Mouse (Mus musculus): ENCODE data around the gene Gstm3. TPM values are rescaled to one million over a fixed set of nuclear protein-coding genes. Genes with fewer than 3 reads are reported as not detected.

Gene Gstm3
- total and polyA plus RNA-seq, 3 experiments = 0.08 TPM; not detected in 2

- Histone ChIP-seq H3K4me1 (ENCODE audit: control insufficient read depth, insufficient read depth, low read length) (peaks cover 7% of the 10 kb centered on the region), H3K79me2 (replicated peaks; ENCODE audit: control insufficient read depth, insufficient read depth, low read length) (no peaks in the 10 kb centered on the region), H3K9ac (ENCODE audit: low read depth, low read length) (no peak overlapping the region), H3K27me3 (ENCODE audit: control insufficient read depth, insufficient read depth, low read length) (no peaks in the 10 kb centered on the region), H3K36me3 (ENCODE audit: control insufficient read depth, insufficient read depth, low read length) (no peaks in the 10 kb centered on the region), H3K4me3 (no peak overlapping the region), H3K27ac (no peak overlapping the region)
- DNase-seq = no peak
- WGBS = 74% methylated on average over 3 of the region's 3 CpGs
- intact Hi-C loops (cut with DNase I) = no loop called here
- TF ChIP-seq POLR2A (IDR thresholded peaks at IDR 0.05; ENCODE audit: insufficient read depth, low read depth, low read length) (no peak), EP300 (IDR thresholded peaks at IDR 0.05; ENCODE audit: insufficient read depth, low read depth, low read length) (no peak), CTCF (IDR thresholded peaks at IDR 0.05) (no peak)
Measured at GRCm38 (mm10) chr3:107927841-107928240, 41.2 kb downstream of the Gstm3 start.

- Histone ChIP-seq H3K36me3 (ENCODE audit: control insufficient read depth, insufficient read depth, low read length) (no peaks in the 10 kb centered on the region), H3K4me3 (no peak overlapping the region), H3K4me1 (ENCODE audit: control insufficient read depth, insufficient read depth, low read length) (no peaks in the 10 kb centered on the region), H3K9ac (ENCODE audit: low read depth, low read length) (no peak overlapping the region), H3K79me2 (replicated peaks; ENCODE audit: control insufficient read depth, insufficient read depth, low read length) (no peaks in the 10 kb centered on the region), H3K27me3 (ENCODE audit: control insufficient read depth, insufficient read depth, low read length) (no peaks in the 10 kb centered on the region), H3K27ac (no peak overlapping the region)
- no peak for DNase-seq
- intact Hi-C loops (cut with DNase I) = no loop called here
- TF ChIP-seq CTCF (IDR thresholded peaks at IDR 0.05) (no peak), EP300 (IDR thresholded peaks at IDR 0.05; ENCODE audit: insufficient read depth, low read depth, low read length) (no peak), POLR2A (IDR thresholded peaks at IDR 0.05; ENCODE audit: insufficient read depth, low read depth, low read length) (no peak)
- 88% methylated on average over 3 of the region's 3 CpGs for WGBS
Measured at GRCm38 (mm10) chr3:107925335-107925734, 43.7 kb downstream of the Gstm3 start.

- 93% methylated on average over 5 of the region's 5 CpGs for WGBS
- no peak for DNase-seq
- intact Hi-C loops (cut with DNase I) = no loop called here
- H3K79me2 ChIP-seq (replicated peaks; ENCODE audit: control insufficient read depth, insufficient read depth, low read length) = no peaks in the 10 kb centered on the region
- H3K9ac ChIP-seq (ENCODE audit: low read depth, low read length) = no peak overlapping the region
- no peaks in the 10 kb centered on the region for H3K4me1 ChIP-seq (ENCODE audit: control insufficient read depth, insufficient read depth, low read length)
- no peaks in the 10 kb centered on the region for H3K36me3 ChIP-seq (ENCODE audit: control insufficient read depth, insufficient read depth, low read length)
- TF ChIP-seq POLR2A (IDR thresholded peaks at IDR 0.05; ENCODE audit: insufficient read depth, low read depth, low read length) (no peak), EP300 (IDR thresholded peaks at IDR 0.05; ENCODE audit: insufficient read depth, low read depth, low read length) (no peak), CTCF (IDR thresholded peaks at IDR 0.05) (no peak)
- no peak overlapping the region for H3K27ac ChIP-seq
- H3K27me3 ChIP-seq (ENCODE audit: control insufficient read depth, insufficient read depth, low read length) = no peaks in the 10 kb centered on the region
- H3K4me3 ChIP-seq = no peak overlapping the region
Measured at GRCm38 (mm10) chr3:107920348-107920747, 48.7 kb downstream of the Gstm3 start.

GRCm38 (mm10) chr3:107917783-107918408 lies 51.2 kb downstream of the Gstm3 start:
- Histone ChIP-seq H3K36me3 (ENCODE audit: control insufficient read depth, insufficient read depth, low read length) (no peaks in the 10 kb centered on the region), H3K4me1 (ENCODE audit: control insufficient read depth, insufficient read depth, low read length) (no peaks in the 10 kb centered on the region), H3K9ac (ENCODE audit: low read depth, low read length) (no peak overlapping the region), H3K27ac (no peak overlapping the region), H3K79me2 (replicated peaks; ENCODE audit: control insufficient read depth, insufficient read depth, low read length) (no peaks in the 10 kb centered on the region), H3K4me3 (no peak overlapping the region), H3K27me3 (ENCODE audit: control insufficient read depth, insufficient read depth, low read length) (no peaks in the 10 kb centered on the region)
- intact Hi-C loops (cut with DNase I) = loop anchor here (1.0 kb wide), 2 partner anchors 51 to 143 kb away; no protein-coding TSS in a partner anchor
- TF ChIP-seq CTCF (IDR thresholded peaks at IDR 0.05) = peak; percentile 88
- no peak for TF ChIP-seq EP300 (IDR thresholded peaks at IDR 0.05; ENCODE audit: insufficient read depth, low read depth, low read length)
- DNase-seq = peak in 1 of 2 experiments; percentile 42
- WGBS = 59% methylated on average over 7 of the region's 7 CpGs

- no peaks in the 10 kb centered on the region for H3K79me2 ChIP-seq (replicated peaks; ENCODE audit: control insufficient read depth, insufficient read depth, low read length)
Measured at GRCm38 (mm10) chr3:107917097-107917496, 52.0 kb downstream of the Gstm3 start.

GRCm38 (mm10) chr3:107916674-107917073 lies 52.4 kb downstream of the Gstm3 start:
- Histone ChIP-seq H3K27me3 (ENCODE audit: control insufficient read depth, insufficient read depth, low read length) (no peaks in the 10 kb centered on the region), H3K4me3 (no peak overlapping the region), H3K9ac (ENCODE audit: low read depth, low read length) (no peak overlapping the region), H3K27ac (no peak overlapping the region), H3K79me2 (replicated peaks; ENCODE audit: control insufficient read depth, insufficient read depth, low read length) (no peaks in the 10 kb centered on the region), H3K36me3 (ENCODE audit: control insufficient read depth, insufficient read depth, low read length) (no peaks in the 10 kb centered on the region), H3K4me1 (ENCODE audit: control insufficient read depth, insufficient read depth, low read length) (no peaks in the 10 kb centered on the region)
- DNase-seq = no peak
- 77% methylated on average over 15 of the region's 15 CpGs for WGBS
- intact Hi-C loops (cut with DNase I) = loop anchor here (1.0 kb wide), 1 partner anchor 49 kb away; no protein-coding TSS in a partner anchor
- no peak for TF ChIP-seq EP300 (IDR thresholded peaks at IDR 0.05; ENCODE audit: insufficient read depth, low read depth, low read length)
- no peak for TF ChIP-seq CTCF (IDR thresholded peaks at IDR 0.05)
- no peak for TF ChIP-seq POLR2A (IDR thresholded peaks at IDR 0.05; ENCODE audit: insufficient read depth, low read depth, low read length)

More at GRCm38 (mm10) chr3:107917097-107917496, 52.0 kb downstream of the Gstm3 start:
- WGBS = 79% methylated on average over 3 of the region's 3 CpGs
- no peak overlapping the region for H3K9ac ChIP-seq (ENCODE audit: low read depth, low read length)
- no peak for DNase-seq
- no peak overlapping the region for H3K27ac ChIP-seq
- TF ChIP-seq CTCF (IDR thresholded peaks at IDR 0.05) (peak; percentile 53), EP300 (IDR thresholded peaks at IDR 0.05; ENCODE audit: insufficient read depth, low read depth, low read length) (no peak), POLR2A (IDR thresholded peaks at IDR 0.05; ENCODE audit: insufficient read depth, low read depth, low read length) (no peak)
- no peaks in the 10 kb centered on the region for H3K4me1 ChIP-seq (ENCODE audit: control insufficient read depth, insufficient read depth, low read length)
- no peaks in the 10 kb centered on the region for H3K27me3 ChIP-seq (ENCODE audit: control insufficient read depth, insufficient read depth, low read length)
- no peaks in the 10 kb centered on the region for H3K36me3 ChIP-seq (ENCODE audit: control insufficient read depth, insufficient read depth, low read length)
- intact Hi-C loops (cut with DNase I) = loop anchor here (1.0 kb wide), 1 partner anchor 50 kb away; no protein-coding TSS in a partner anchor
- H3K4me3 ChIP-seq = no peak overlapping the region

Other genes with a start within 250 kb of the Gstm3 start
- 10 to 100 TPM; 30.0 to 41.7 TPM for gene Csf1, start 208.8 kb downstream of the Gstm3 start, total RNA-seq (2021)
- gene Csf1, start 208.8 kb downstream of the Gstm3 start, polyA plus RNA-seq (2012; rRNA removed) = 32.9 and 44.0 TPM in 2 replicates
- not detected for gene Eps8l3, start 92.1 kb downstream of the Gstm3 start, total RNA-seq (2021)
- gene Eps8l3, start 92.1 kb downstream of the Gstm3 start, polyA plus RNA-seq (2012; rRNA removed) = not detected in 2 replicates
- gene Gstm5, start 73.5 kb downstream of the Gstm3 start, total RNA-seq (2021) = 10 to 100 TPM; 45.7 to 53.4 TPM
- 59.5 and 104 TPM in 2 replicates for gene Gstm5, start 73.5 kb downstream of the Gstm3 start, polyA plus RNA-seq (2012; rRNA removed)
- gene Gstm7, start 37.5 kb downstream of the Gstm3 start, total RNA-seq (2021) = 10 to 100 TPM; 80.5 to 95.0 TPM
- 70.4 and 119 TPM in 2 replicates for gene Gstm7, start 37.5 kb downstream of the Gstm3 start, polyA plus RNA-seq (2012; rRNA removed)
- 1 to 10 TPM; 3.0 to 3.7 TPM for gene Gstm6, start 25.5 kb downstream of the Gstm3 start, total RNA-seq (2021)
- 3.7 and 4.6 TPM in 2 replicates for gene Gstm6, start 25.5 kb downstream of the Gstm3 start, polyA plus RNA-seq (2012; rRNA removed)
- gene Gstm2, start 17.2 kb upstream of the Gstm3 start, total RNA-seq (2021) = 100 to 1,000 TPM; 214 to 222 TPM
- 169 and 280 TPM in 2 replicates for gene Gstm2, start 17.2 kb upstream of the Gstm3 start, polyA plus RNA-seq (2012; rRNA removed)
- 100 to 1,000 TPM; 334 to 410 TPM for gene Gstm1, start 48.7 kb upstream of the Gstm3 start, total RNA-seq (2021)
- gene Gstm1, start 48.7 kb upstream of the Gstm3 start, polyA plus RNA-seq (2012; rRNA removed) = 602 and 658 TPM in 2 replicates
- 10 to 100 TPM; 11.7 to 11.9 TPM for gene Gstm4, start 75.6 kb upstream of the Gstm3 start, total RNA-seq (2021)
- 17.1 and 24.6 TPM in 2 replicates for gene Gstm4, start 75.6 kb upstream of the Gstm3 start, polyA plus RNA-seq (2012; rRNA removed)
- gene Ampd2, start 117.4 kb upstream of the Gstm3 start, total RNA-seq (2021) = 1 to 10 TPM; 4.1 to 4.6 TPM
- gene Ampd2, start 117.4 kb upstream of the Gstm3 start, polyA plus RNA-seq (2012; rRNA removed) = 25.9 and 26.3 TPM in 2 replicates
- gene Gnat2, start 123.5 kb upstream of the Gstm3 start, total RNA-seq (2021) = under 1 TPM in 1 of 2 experiments, not detected in 1; 0.11 TPM
- not detected in 2 replicates for gene Gnat2, start 123.5 kb upstream of the Gstm3 start, polyA plus RNA-seq (2012; rRNA removed)
- gene Gnai3, start 176.9 kb upstream of the Gstm3 start, total RNA-seq (2021) = 10 to 100 TPM; 16.5 to 18.1 TPM
- 7.5 and 18.7 TPM in 2 replicates for gene Gnai3, start 176.9 kb upstream of the Gstm3 start, polyA plus RNA-seq (2012; rRNA removed)
- gene Gpr61, start 185.6 kb upstream of the Gstm3 start, total RNA-seq (2021) = not detected
- 0.04 TPM in 1 of 2 replicates, not detected in the other for gene Gpr61, start 185.6 kb upstream of the Gstm3 start, polyA plus RNA-seq (2012; rRNA removed)
- 10 to 100 TPM; 16.8 to 17.7 TPM for gene Amigo1, start 217.1 kb upstream of the Gstm3 start, total RNA-seq (2021)
- gene Amigo1, start 217.1 kb upstream of the Gstm3 start, polyA plus RNA-seq (2012; rRNA removed) = 16.4 and 18.6 TPM in 2 replicates
- 1 to 10 TPM; 4.9 to 5.4 TPM for gene Cyb561d1, start 231.9 kb upstream of the Gstm3 start, total RNA-seq (2021)
- gene Cyb561d1, start 231.9 kb upstream of the Gstm3 start, polyA plus RNA-seq (2012; rRNA removed) = 5.7 and 7.1 TPM in 2 replicates
- gene Atxn7l2, start 241.7 kb upstream of the Gstm3 start, total RNA-seq (2021) = 1 to 10 TPM; 1.8 to 2.6 TPM
- 4.1 and 4.2 TPM in 2 replicates for gene Atxn7l2, start 241.7 kb upstream of the Gstm3 start, polyA plus RNA-seq (2012; rRNA removed)

Measured in heart, adult 2 months (tissue).